Mouse (Mus musculus): ENCODE measurements around the gene Gad1.
"Not testable (repeated sequence)": the region's sequence is repeated elsewhere in the genome, so short reads cannot be mapped to it uniquely, and the experiment has no call there.

Gene Gad1

GRCm38 (mm10) chr2:70552772-70553171 is at the start of gene Gad1:
Gene Gad1, plus strand, starts transcription at chr2:70553072.
- no peak for DNase-seq (ENCODE audit: low spot score)

- DNase-seq (ENCODE audit: low spot score) = no peak
These were observed 49.4 kb upstream of the Gad1 start for GRCm38 (mm10) chr2:70503436-70503835.

- DNase-seq (ENCODE audit: low spot score) = no peak
These were observed 47.6 kb upstream of the Gad1 start for GRCm38 (mm10) chr2:70505229-70505628.

- no peak for DNase-seq (ENCODE audit: low spot score)
These were observed 47.0 kb upstream of the Gad1 start for GRCm38 (mm10) chr2:70505896-70506295.

GRCm38 (mm10) chr2:70506372-70506771 is 46.5 kb upstream of the Gad1 start:
- DNase-seq (ENCODE audit: low spot score) = no peak

- DNase-seq (ENCODE audit: low spot score) = no peak
These were observed 44.4 kb upstream of the Gad1 start, which contains the start of gene Erich2 for GRCm38 (mm10) chr2:70508496-70508895. Gene Erich2, plus strand, starts transcription at chr2:70508819.

- no peak for DNase-seq (ENCODE audit: low spot score)
These were observed 43.7 kb upstream of the Gad1 start for GRCm38 (mm10) chr2:70509021-70509632.

- DNase-seq (ENCODE audit: low spot score) = not testable (repeated sequence)
These were observed 14.6 kb upstream of the Gad1 start for GRCm38 (mm10) chr2:70538283-70538682.

GRCm38 (mm10) chr2:70550671-70551070 is 2.2 kb upstream of the Gad1 start:
- no peak for DNase-seq (ENCODE audit: low spot score)

GRCm38 (mm10) chr2:70551446-70551845 is 1.4 kb upstream of the Gad1 start:
- no peak for DNase-seq (ENCODE audit: low spot score)

- DNase-seq (ENCODE audit: low spot score) = no peak
These were observed 739 bp upstream of the Gad1 start for GRCm38 (mm10) chr2:70552067-70552598.

GRCm38 (mm10) chr2:70553826-70554225 is 954 bp downstream of the Gad1 start:
- no peak for DNase-seq (ENCODE audit: low spot score)

GRCm38 (mm10) chr2:70558112-70558842 is 5.4 kb downstream of the Gad1 start:
- peak; percentile 82 for DNase-seq (ENCODE audit: low spot score)

- no peak for DNase-seq (ENCODE audit: low spot score)
These were observed 6.1 kb downstream of the Gad1 start for GRCm38 (mm10) chr2:70558843-70559451.

GRCm38 (mm10) chr2:70559520-70559919 is 6.6 kb downstream of the Gad1 start:
- no peak for DNase-seq (ENCODE audit: low spot score)

GRCm38 (mm10) chr2:70561077-70561795 is 8.4 kb downstream of the Gad1 start:
- DNase-seq (ENCODE audit: low spot score) = peak; percentile 13

GRCm38 (mm10) chr2:70562011-70562491 is 9.2 kb downstream of the Gad1 start:
- DNase-seq (ENCODE audit: low spot score) = no peak

GRCm38 (mm10) chr2:70562611-70562980 is 9.7 kb downstream of the Gad1 start:
- no peak for DNase-seq (ENCODE audit: low spot score)

- no peak for DNase-seq (ENCODE audit: low spot score)
These were observed 10.3 kb downstream of the Gad1 start for GRCm38 (mm10) chr2:70562981-70563671.

- DNase-seq (ENCODE audit: low spot score) = no peak
These were observed 11.1 kb downstream of the Gad1 start for GRCm38 (mm10) chr2:70563721-70564645.

All from MN1 (cell line).